Comparison of ENCODE assay signal across 23 mouse cellular contexts in genomic region chr4:126290314-126290713, GRCm38 (mm10). TPM values are rescaled to one million over a fixed set of nuclear protein-coding genes. Genes with fewer than 3 reads are reported as not detected.
DNase-seq lines count a peak whose midpoint lies in the region; ATAC-seq and TF ChIP-seq lines count a peak whose summit lies in the region.
"Had no signal": no experiment of that assay in that cellular context is flagged by ENCODE, and none has a peak within 500 bp of the region (broad histone marks: within the 10 kb centered on the region; RNA-seq: fewer than 3 reads in every experiment).

No protein-coding gene starts in this region.

- H3K36me3 ChIP-seq in limb, embryonic 13.5 days = 0 out of 2 replicates have a peak, but pooled peaks cover 4% of the 10 kb centered on the region
- no peaks in the 10 kb centered on the region for H3K36me3 ChIP-seq in limb, embryonic 10.5 days
- no peaks in the 10 kb centered on the region for H3K36me3 ChIP-seq in CH12.LX (replicated peaks in 1 of 2; ENCODE audit: control insufficient read depth in 1 of 2, insufficient read depth in 1 of 2, low read length in 1 of 2)
- peaks cover 7% of the 10 kb centered on the region; the same call in 1 of the 2 replicates for H3K36me3 ChIP-seq in limb, embryonic 15.5 days
- H3K36me3 ChIP-seq: embryonic facial prominence, embryonic 12.5 days; forebrain, embryonic 15.5 days; G1E had no signal

- dilution Hi-C loops in CH12.LX (cut with MboI; ENCODE audit: extremely low pct_ligation_motif_present, extremely low pct_unique_long_range_greater_than_20kb, low sequenced_read_pairs) = no loop called here

- TF ChIP-seq EP300 in CH12.LX (IDR thresholded peaks at IDR 0.05; ENCODE audit: low read length) = no peak

- peaks cover 55% of the 10 kb centered on the region for H3K27me3 ChIP-seq in limb, embryonic 13.5 days
- H3K27me3 ChIP-seq in limb, embryonic 10.5 days (ENCODE audit: low read depth, poor library complexity, severe bottlenecking) = peaks cover 70% of the 10 kb centered on the region
- peaks cover 22% of the 10 kb centered on the region for H3K27me3 ChIP-seq in CH12.LX (replicated peaks)
- H3K27me3 ChIP-seq in limb, embryonic 15.5 days = peaks cover 19% of the 10 kb centered on the region
- H3K27me3 ChIP-seq: Patski had no signal

- H3K79me2 ChIP-seq in CH12.LX (replicated peaks; ENCODE audit: control insufficient read depth, extremely low read depth, insufficient read depth, poor library complexity, severe bottlenecking) = no peaks in the 10 kb centered on the region

- DNase-seq in limb, embryonic 10.5 days (ENCODE audit: low spot score) = no peak
- DNase-seq in CH12.LX (ENCODE audit: extremely low read depth) = peak; percentile 23
- DNase-seq in B cell, adult 2 months = no peak
- DNase-seq in lung, postnatal 14 days = no peak
- DNase-seq: adrenal gland, adult 8-10 months; adrenal gland, postnatal 14 days; adrenal gland, postnatal 36 days; cerebellum, adult 11-12 months; cerebellum, adult 8-10 months; cerebellum, adult 9-11 months; cerebellum, postnatal 14 days; cerebellum, postnatal 36 days; embryo, embryonic 11 days; forebrain, postnatal 0 days had no signal

- H3K9me3 ChIP-seq in limb, embryonic 13.5 days = peaks cover 6% of the 10 kb centered on the region; the same call in 1 of the 2 replicates
- no peaks in the 10 kb centered on the region for H3K9me3 ChIP-seq in limb, embryonic 10.5 days (replicated peaks)
- no peaks in the 10 kb centered on the region for H3K9me3 ChIP-seq in CH12.LX (replicated peaks; ENCODE audit: low read length)
- no peaks in the 10 kb centered on the region for H3K9me3 ChIP-seq in limb, embryonic 15.5 days
- H3K9me3 ChIP-seq: embryonic facial prominence, embryonic 12.5 days; forebrain, embryonic 13.5 days; forebrain, embryonic 15.5 days; G1E had no signal

- TF ChIP-seq POLR2A in CH12.LX (IDR thresholded peaks at IDR 0.05; ENCODE audit: low read depth, low read length) = no peak

- in situ Hi-C loops in CH12.LX (cut with MboI; ENCODE audit: low pct_ligation_motif_present, low pct_unique_long_range_greater_than_20kb, low sequenced_read_pairs) = no loop called here

- peak overlapping the region; percentile 10; the same call in 1 of the 2 replicates for H3K27ac ChIP-seq in limb, embryonic 13.5 days
- no peak overlapping the region for H3K27ac ChIP-seq in limb, embryonic 10.5 days
- no peak overlapping the region for H3K27ac ChIP-seq in CH12.LX (ENCODE audit: insufficient read depth, low read depth)
- H3K27ac ChIP-seq in limb, embryonic 15.5 days = no peak overlapping the region
- H3K27ac ChIP-seq: forebrain, embryonic 13.5 days; forebrain, embryonic 15.5 days had no signal

- peaks cover 55% of the 10 kb centered on the region for H3K4me1 ChIP-seq in limb, embryonic 13.5 days
- H3K4me1 ChIP-seq in limb, embryonic 10.5 days = peaks cover 27% of the 10 kb centered on the region
- H3K4me1 ChIP-seq in CH12.LX (ENCODE audit: control insufficient read depth in 1 of 2, insufficient read depth in 2 of 2) = peaks cover 0 to 12% of the 10 kb centered on the region in 2 experiments; a peak in 2 of 4 replicates
- H3K4me1 ChIP-seq in limb, embryonic 15.5 days = peaks cover 48% of the 10 kb centered on the region

- no peak overlapping the region; the same call in 1 of the 2 replicates for H3K9ac ChIP-seq in limb, embryonic 13.5 days
- H3K9ac ChIP-seq in CH12.LX (ENCODE audit: insufficient read depth, low read depth) = no peak overlapping the region
- H3K9ac ChIP-seq in limb, embryonic 15.5 days = no peak overlapping the region
- H3K9ac ChIP-seq: forebrain, embryonic 13.5 days; forebrain, embryonic 15.5 days; forebrain, postnatal 0 days had no signal

- H3K4me2 ChIP-seq in limb, embryonic 13.5 days (replicated peaks) = no peak overlapping the region
- no peak overlapping the region for H3K4me2 ChIP-seq in CH12.LX (ENCODE audit: insufficient read depth, low read depth, poor library complexity, severe bottlenecking)
- peak overlapping the region; percentile 8; the same call in 1 of the 2 replicates for H3K4me2 ChIP-seq in limb, embryonic 15.5 days
- H3K4me2 ChIP-seq: forebrain, embryonic 13.5 days; forebrain, embryonic 15.5 days had no signal

- no peak for TF ChIP-seq CTCF in CH12.LX (conservative IDR thresholded peaks at IDR 0.05 in 1 of 2, IDR thresholded peaks at IDR 0.05 in 1 of 2; ENCODE audit: low read depth in 2 of 2, low read length in 2 of 2)

- ATAC-seq in limb, embryonic 13.5 days (ENCODE audit: low FRiP score, low read depth) = no peak
- ATAC-seq in limb, embryonic 15.5 days (ENCODE audit: insufficient number of reproducible peaks, low FRiP score, low TSS enrichment, low read depth) = no peak
- ATAC-seq: activated CD4-positive, CD25-positive, alpha-beta regulatory T cell, adult 4 months; forebrain, embryonic 13.5 days; forebrain, embryonic 15.5 days; forebrain, postnatal 0 days had no signal

- no peak for TF ChIP-seq RAD21 in CH12.LX (IDR thresholded peaks at IDR 0.05; ENCODE audit: low read depth, low read length)

- WGBS in limb, embryonic 13.5 days = 75% methylated on average over 8 of the region's 8 CpGs
- WGBS in limb, embryonic 10.5 days = 88% methylated on average over 8 of the region's 8 CpGs
- WGBS in limb, embryonic 15.5 days = 77% methylated on average over 8 of the region's 8 CpGs

- H3K4me3 ChIP-seq in limb, embryonic 13.5 days = no peak overlapping the region
- no peak overlapping the region for H3K4me3 ChIP-seq in limb, embryonic 10.5 days
- no peak overlapping the region for H3K4me3 ChIP-seq in CH12.LX (replicated peaks in 1 of 3; ENCODE audit: low read depth in 2 of 3, low read length in 2 of 3, poor library complexity in 1 of 3)
- no peak overlapping the region for H3K4me3 ChIP-seq in limb, embryonic 15.5 days
- H3K4me3 ChIP-seq: embryonic facial prominence, embryonic 12.5 days; forebrain, embryonic 13.5 days; forebrain, embryonic 15.5 days had no signal

TF ChIP-seq in CH12.LX, 34 proteins besides CTCF, POLR2A, EP300 and RAD21:
- TF ChIP-seq ZNF384 (IDR thresholded peaks at IDR 0.05; ENCODE audit: low read depth, low read length) = no peak
- TF ChIP-seq IRF4 (IDR thresholded peaks at IDR 0.05; ENCODE audit: low read depth, low read length) = peak; percentile 56; the same call in 1 of the 2 replicates
TF ChIP-seq in CH12.LX: peak in this region for 1.

RNA-seq across cellular contexts. Expression of gene Col8a2, which starts 3.7 kb away (rescaled TPM):
- polyA plus RNA-seq in limb, embryonic 13.5 days (2015; fragmentation: Nextera tagmentation; extraction: Ambion mirVana) = 39.8 and 42.7 TPM in 2 replicates
- polyA plus RNA-seq in limb, embryonic 10.5 days (2016; fragmentation: Nextera tagmentation; extraction: Ambion mirVana) = 0.65 and 1.4 TPM in 2 replicates
- not detected in 2 replicates for total RNA-seq in CH12.LX (2012; rRNA removed)
- total RNA-seq in CH12.LX (2014; rRNA removed) = not detected in 2 replicates
- polyA plus RNA-seq in CH12.LX (2012; ENCODE audit: insufficient read length, low read depth) = not detected in 2 replicates
- 71.2 and 79.7 TPM in 2 replicates for polyA plus RNA-seq in limb, embryonic 15.5 days (2015; fragmentation: Nextera tagmentation; extraction: Ambion mirVana)
- total RNA-seq: common myeloid progenitor, adult 5-6 weeks had no signal
- polyA plus RNA-seq: activated CD4-positive, CD25-positive, alpha-beta regulatory T cell, adult 4 months; G1E had no signal

RNA-seq across cellular contexts. Expression of gene Trappc3, which starts 28.2 kb away (rescaled TPM):
- 124 and 126 TPM in 2 replicates for polyA plus RNA-seq in limb, embryonic 13.5 days (2015; fragmentation: Nextera tagmentation; extraction: Ambion mirVana)
- 83.1 and 95.3 TPM in 2 replicates for polyA plus RNA-seq in limb, embryonic 10.5 days (2016; fragmentation: Nextera tagmentation; extraction: Ambion mirVana)
- total RNA-seq in CH12.LX (2012; rRNA removed) (72.7 and 81.1 TPM in 2 replicates), CH12.LX (2014; rRNA removed) (94.8 and 100 TPM in 2 replicates)
- 73.0 and 74.1 TPM in 2 replicates for polyA plus RNA-seq in CH12.LX (2012; ENCODE audit: insufficient read length, low read depth)
- 120 and 128 TPM in 2 replicates for polyA plus RNA-seq in limb, embryonic 15.5 days (2015; fragmentation: Nextera tagmentation; extraction: Ambion mirVana)

RNA-seq across cellular contexts. Expression of gene Adprhl2, which starts 31.2 kb away (rescaled TPM):
- polyA plus RNA-seq in limb, embryonic 13.5 days (2015; fragmentation: Nextera tagmentation; extraction: Ambion mirVana) = 88.6 and 91.5 TPM in 2 replicates
- polyA plus RNA-seq in limb, embryonic 10.5 days (2016; fragmentation: Nextera tagmentation; extraction: Ambion mirVana) = 95.1 and 97.5 TPM in 2 replicates
- total RNA-seq in CH12.LX (2012; rRNA removed) (68.5 and 74.0 TPM in 2 replicates), CH12.LX (2014; rRNA removed) (57.3 and 59.7 TPM in 2 replicates)
- polyA plus RNA-seq in CH12.LX (2012; ENCODE audit: insufficient read length, low read depth) = 52.0 and 62.4 TPM in 2 replicates
- polyA plus RNA-seq in limb, embryonic 15.5 days (2015; fragmentation: Nextera tagmentation; extraction: Ambion mirVana) = 79.2 and 82.9 TPM in 2 replicates

RNA-seq across cellular contexts. Expression of gene Map7d1, which starts 34.2 kb away (rescaled TPM):
- 46.5 and 49.9 TPM in 2 replicates for polyA plus RNA-seq in limb, embryonic 13.5 days (2015; fragmentation: Nextera tagmentation; extraction: Ambion mirVana)
- polyA plus RNA-seq in limb, embryonic 10.5 days (2016; fragmentation: Nextera tagmentation; extraction: Ambion mirVana) = 56.2 and 63.2 TPM in 2 replicates
- 17.9 and 20.8 TPM in 2 replicates for total RNA-seq in CH12.LX (2012; rRNA removed)
- 12.5 and 12.8 TPM in 2 replicates for total RNA-seq in CH12.LX (2014; rRNA removed)
- polyA plus RNA-seq in CH12.LX (2012; ENCODE audit: insufficient read length, low read depth) = 62.2 and 72.2 TPM in 2 replicates
- polyA plus RNA-seq in limb, embryonic 15.5 days (2015; fragmentation: Nextera tagmentation; extraction: Ambion mirVana) = 46.5 and 50.3 TPM in 2 replicates

RNA-seq across cellular contexts. Expression of gene Tekt2, which starts 35.2 kb away (rescaled TPM):
- polyA plus RNA-seq in limb, embryonic 13.5 days (2015; fragmentation: Nextera tagmentation; extraction: Ambion mirVana) = 23.6 TPM in 2 replicates
- 0.35 and 0.98 TPM in 2 replicates for polyA plus RNA-seq in limb, embryonic 10.5 days (2016; fragmentation: Nextera tagmentation; extraction: Ambion mirVana)
- 0.08 and 0.13 TPM in 2 replicates for total RNA-seq in CH12.LX (2012; rRNA removed)
- total RNA-seq in CH12.LX (2014; rRNA removed) = not detected in 2 replicates
- 0.24 and 0.64 TPM in 2 replicates for polyA plus RNA-seq in CH12.LX (2012; ENCODE audit: insufficient read length, low read depth)
- polyA plus RNA-seq in limb, embryonic 15.5 days (2015; fragmentation: Nextera tagmentation; extraction: Ambion mirVana) = 15.9 and 16.6 TPM in 2 replicates
- total RNA-seq: common myeloid progenitor, adult 5-6 weeks had no signal
- polyA plus RNA-seq: G1E had no signal

Comparison
In these comparisons a context has a peak if more than half of its experiments do, and no peak if none do; other contexts are left out.
1. RNA of gene Col8a2, which starts 3.7 kb away (polyA plus RNA-seq): 71.2 to 79.7 TPM in limb, embryonic 15.5 days and 39.8 to 42.7 TPM in limb, embryonic 13.5 days; 0.65 to 1.4 TPM in limb, embryonic 10.5 days and not detected in CH12.LX; every median in the first group is over 10 times any median in the second.